Mouse (Mus musculus) frontal cortex, adult 2 months (tissue): ENCODE results near the gene 2310011J03Rik. TPM values are rescaled to one million over a fixed set of nuclear protein-coding genes. Genes with fewer than 3 reads are reported as not detected.
A peak's percentile ranks its signal among the peaks of the same experiment; 100 is the strongest.
"Not testable (repeated sequence)": the region's sequence is repeated elsewhere in the genome, so short reads cannot be mapped to it uniquely, and the experiment has no call there.

Experiments used
- DNase-seq, 2 experiments: peaks; one replicate each; pipeline ENCODE4 v3.0.0; 2022; ENCODE audit warnings: low spot score in 1 of 2; ENCODE audit errors: extremely low spot score in 1 of 2
- polyA plus RNA-seq: library from polyadenylated mRNA; depleted of rRNA; stranded (reverse); fragments of >200 nt; gene quantifications from 2 replicates; pipeline ENCODE4 v1.2.3, GENCODE M21; 2012; rRNA removed

2310011J03Rik gene
- 41.6 and 44.3 TPM in 2 replicates for polyA plus RNA-seq

DNA sequence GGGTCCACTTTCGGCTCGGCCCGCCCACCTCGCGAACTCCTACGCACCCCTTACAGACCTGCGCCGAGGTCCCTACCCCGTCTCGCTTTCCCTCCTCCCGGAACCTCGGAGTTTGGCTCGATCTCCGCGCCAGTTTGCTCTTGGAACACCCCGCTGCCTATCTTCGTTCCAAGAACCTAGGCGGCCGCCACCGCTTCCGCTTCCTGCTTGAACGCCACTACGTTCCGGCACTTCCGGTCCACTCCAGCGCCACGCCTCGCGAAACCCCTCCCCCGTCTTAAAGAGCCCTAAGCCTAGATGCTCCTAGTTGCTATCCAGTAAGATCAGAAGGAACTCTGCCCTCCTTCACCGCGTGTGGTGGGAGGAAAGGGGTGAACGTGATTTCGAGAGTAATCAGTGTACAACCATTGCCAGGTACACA is at the start of gene 2310011J03Rik:
TSS of gene 2310011J03Rik (minus strand) at position 198 of the 421 bp plus-strand sequence.
- DNase-seq, result peak; percentile 89 to 96

DNA sequence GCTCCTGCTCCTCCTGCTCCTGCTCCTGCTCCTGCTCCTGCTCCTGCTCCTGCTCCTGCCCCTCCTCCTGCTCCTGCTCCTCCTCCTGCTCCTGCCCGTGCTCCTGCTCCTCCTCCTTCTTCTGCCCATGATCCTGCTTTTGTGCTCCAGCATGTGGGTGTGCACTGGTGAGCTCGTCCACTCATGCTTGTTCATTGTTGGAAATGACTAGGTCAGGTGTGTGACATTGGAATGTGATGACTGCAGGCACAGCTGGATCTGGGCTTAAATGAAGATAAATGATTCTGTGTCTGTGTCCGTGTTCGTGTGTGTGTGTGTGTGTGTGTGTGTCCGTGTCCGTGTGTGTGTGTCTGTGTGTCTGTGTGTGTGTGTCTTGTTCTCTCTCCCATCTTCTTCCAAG is 48.1 kb upstream of the 2310011J03Rik start:
- no peak for DNase-seq

DNA sequence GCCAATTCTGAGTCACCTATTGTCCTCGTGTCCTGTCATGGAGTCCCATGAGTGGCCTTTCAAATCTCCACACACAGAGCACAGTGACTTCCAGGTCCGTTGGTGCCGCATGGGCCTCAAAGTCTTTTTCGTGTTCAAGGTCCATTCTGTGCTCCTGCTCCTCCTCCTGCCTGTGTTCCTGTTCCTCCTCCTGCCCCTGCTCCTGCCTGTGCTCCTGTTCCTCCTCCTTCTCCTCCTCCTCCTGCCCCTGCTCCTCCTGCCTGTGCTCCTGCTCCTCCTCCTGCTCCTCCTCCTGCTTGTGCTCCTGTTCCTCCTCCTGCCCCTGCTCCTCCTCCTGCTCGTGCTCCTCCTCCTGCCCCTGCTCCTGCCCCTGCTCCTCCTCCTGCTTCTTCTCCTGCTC is 47.6 kb upstream of the 2310011J03Rik start:
- DNase-seq, result no peak

DNA sequence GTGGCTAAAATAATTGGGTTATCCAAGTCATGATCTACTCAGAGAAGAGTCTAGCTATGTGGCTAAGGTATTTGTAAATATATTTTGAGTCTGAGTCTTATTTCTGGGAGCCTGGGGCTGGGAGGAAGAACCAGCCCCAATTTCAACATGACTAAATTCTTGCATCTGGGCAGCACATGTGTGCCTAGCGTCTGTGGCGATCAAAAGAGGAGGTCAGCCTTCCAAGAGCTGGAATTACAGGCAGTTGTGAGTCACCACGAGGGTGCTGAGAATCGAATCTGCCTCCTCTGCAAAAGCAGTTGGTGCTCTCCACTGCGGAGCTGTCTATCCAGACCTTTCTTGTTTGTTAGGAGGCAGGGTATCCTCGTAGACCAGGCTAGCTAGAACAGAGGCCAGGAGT is 45.4 kb upstream of the 2310011J03Rik start:
- no peak for DNase-seq

DNA sequence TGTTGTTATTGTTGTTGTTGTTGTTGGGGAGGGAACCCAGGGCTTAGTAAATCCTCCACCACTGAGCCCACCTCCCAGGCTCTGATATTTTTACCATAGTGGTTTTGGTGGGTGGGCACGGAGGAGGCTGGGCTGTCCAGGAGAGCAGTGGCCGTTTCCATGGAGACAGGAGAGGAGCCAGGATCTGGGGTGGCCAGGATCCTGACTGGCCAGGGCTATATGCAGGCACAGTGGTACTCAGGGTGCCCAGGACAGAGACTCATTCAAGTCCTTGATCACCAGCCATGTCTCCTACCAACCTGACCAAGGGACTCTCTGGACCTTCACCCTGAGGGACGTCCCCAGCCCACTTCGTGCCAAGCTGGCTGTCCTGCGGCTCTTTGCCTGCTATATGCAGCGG is 43.4 kb upstream of the 2310011J03Rik start:
- DNase-seq, result no peak

DNA sequence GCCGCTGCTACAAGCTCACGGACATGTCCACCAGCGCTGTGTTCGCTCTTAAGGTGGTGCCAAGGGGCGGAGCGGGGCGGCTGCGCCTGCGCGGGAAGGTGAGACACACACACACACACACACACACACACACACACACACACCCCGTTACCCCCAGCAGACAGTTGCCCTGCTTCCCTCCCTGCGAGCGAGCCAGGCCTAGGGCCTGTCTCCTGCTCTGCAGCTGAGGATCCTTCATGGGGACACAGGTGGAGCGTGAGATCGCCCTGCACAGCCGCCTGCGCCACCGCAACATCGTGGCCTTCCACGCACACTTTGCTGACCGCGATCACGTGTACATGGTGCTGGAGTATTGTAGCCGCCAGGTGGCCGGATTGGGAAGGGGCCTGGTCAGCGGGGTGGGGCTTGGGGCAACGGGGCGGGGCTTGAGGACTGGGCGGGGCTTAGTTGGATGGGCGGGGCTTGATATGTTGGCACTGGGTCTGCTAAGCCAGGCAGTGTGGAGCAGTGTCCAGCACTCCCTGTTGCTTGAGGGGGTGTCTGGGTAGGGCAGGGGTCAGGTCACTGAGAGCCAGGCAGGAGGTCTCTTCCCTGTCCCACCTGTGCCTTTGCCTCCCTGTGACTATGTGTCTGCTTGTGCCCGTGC is 37.8 kb upstream of the 2310011J03Rik start:
- no peak for DNase-seq

DNA sequence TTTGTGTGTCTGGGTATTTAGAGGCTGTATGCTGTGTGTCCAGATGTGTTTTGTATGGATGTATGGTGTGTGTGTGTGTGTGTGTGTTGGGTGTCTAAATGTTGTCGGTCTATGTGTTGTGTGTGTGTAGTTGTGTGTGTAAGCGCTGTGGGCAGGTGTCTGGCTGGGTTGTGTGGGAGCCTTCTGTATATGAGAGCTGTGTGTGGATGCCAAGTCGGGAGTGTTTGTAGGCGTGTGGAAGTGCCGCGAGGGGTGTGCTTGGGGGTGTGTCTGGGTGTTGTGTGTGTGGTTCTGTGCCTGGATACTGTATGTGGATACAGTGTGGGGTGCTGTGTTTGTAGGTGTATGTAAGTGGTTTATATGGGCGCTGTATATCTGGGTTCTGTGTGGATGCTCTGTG is 37.0 kb upstream of the 2310011J03Rik start:
- DNase-seq, result no peak

DNA sequence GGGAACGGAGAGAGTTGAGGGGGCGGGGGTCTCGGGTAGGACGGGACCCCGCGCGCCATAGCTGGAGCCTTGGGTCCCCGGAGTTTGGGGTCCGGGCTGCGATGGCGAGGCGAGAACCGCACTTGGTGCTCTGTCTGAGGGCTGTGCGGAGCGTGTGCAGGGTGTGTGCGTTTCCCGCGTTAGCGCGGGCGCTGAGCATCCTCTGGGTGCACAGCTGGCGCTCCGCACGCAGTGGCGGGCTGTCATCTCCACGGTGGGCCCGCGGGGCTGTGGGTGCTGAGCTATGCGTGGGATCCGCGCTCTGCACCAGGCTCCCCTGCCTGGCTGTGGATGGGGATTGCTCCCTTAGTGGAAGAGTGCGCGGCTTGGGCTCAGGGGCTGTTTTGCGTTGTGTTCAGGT is 36.4 kb upstream of the 2310011J03Rik start:
- DNase-seq, result no peak

DNA sequence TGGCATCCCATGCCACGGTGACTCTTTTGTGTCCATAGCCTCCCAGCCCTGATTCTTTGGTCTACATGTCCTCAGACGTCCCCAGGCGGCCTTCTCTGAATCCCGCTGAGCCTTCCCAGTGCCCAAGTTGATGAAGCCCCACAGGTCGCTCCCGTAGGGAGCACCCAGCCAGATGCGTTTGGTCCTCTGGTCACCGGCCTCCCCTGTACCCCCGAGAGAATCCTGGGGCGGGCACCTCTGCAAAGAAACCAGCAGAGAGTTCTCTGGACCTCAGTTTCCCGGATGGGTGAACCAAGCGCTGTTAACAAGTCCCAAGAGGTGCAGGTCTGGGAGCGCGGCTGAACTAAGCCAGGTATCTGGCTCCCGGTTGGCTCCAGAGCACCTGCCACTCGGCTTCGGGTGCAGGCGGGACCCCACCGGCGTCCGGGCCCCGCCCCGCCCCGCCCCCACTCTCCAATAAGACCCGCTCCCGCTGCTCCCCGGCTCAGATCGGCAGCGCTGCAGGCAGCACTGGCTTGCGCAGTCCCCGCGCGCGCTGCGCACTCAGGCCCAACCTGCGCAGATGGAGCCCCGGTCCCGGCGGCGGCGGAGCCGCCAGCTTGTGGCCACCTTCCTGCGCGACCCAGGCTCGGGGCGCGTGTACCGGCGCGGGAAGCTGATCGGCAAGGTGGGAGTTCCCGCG is 35.8 kb upstream of the 2310011J03Rik start, which contains the start of gene Plk5:
TSS of gene Plk5 (plus strand) at position 459 of the 682 bp plus-strand sequence.
- no peak for DNase-seq

DNA sequence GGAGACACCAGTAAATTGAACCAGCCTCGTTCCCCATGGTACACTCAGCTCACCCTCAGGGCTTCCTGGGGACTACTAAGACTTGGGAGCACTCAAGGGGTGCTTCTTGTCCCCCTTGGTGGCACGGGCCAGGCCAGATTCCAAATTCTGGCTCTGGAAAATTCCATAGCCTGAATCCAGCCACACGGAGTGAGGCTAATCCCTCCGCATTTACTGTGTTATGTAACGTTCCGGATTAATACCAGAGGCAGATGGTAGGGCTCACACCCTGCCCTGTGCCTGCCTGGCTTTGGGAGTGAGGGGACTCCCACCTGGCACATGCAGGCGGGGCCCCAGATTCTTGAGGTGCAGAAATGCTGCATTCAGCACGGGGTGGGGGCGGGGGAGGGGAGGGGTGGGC is 35.1 kb upstream of the 2310011J03Rik start:
- DNase-seq, result no peak

DNA sequence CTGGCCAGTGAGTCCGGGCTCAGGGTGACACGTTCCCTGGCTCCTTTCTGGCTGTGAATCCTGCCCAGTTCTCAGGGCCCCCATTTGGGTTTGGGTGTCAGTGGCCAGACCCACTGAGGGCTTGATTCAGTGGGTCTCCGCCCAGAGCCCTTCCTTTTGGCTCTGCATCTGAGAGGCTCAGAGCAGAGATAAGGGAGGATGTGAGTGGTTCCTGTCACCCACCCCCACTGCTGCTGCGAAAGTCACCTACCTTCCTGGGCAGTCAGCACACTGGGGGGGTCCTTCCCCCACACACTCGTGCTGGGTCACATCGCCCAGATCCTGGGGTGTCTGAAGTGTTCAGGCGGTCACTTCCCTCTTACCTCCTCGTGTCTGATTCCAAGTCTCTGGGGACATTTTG is 32.4 kb upstream of the 2310011J03Rik start:
- no peak for DNase-seq

DNA sequence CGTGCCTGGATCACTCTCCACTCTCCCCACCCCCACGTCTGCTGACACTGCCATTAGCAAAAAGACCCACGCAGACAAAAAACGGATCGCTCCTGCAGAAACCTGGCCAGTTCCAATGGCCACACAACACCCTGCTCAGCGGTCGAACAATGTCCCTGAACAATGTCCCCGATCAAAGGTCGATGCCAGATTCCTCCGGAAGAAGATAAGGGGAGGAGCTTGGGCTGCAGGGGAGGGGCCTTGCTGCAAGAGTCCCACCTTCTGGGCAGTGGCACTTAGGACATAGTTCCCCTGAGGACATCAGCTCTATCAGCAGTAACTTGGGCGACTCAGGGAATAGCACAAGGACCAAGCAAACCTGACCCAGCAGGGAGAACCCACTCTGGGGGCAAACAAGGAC is 31.6 kb upstream of the 2310011J03Rik start:
- no peak for DNase-seq

DNA sequence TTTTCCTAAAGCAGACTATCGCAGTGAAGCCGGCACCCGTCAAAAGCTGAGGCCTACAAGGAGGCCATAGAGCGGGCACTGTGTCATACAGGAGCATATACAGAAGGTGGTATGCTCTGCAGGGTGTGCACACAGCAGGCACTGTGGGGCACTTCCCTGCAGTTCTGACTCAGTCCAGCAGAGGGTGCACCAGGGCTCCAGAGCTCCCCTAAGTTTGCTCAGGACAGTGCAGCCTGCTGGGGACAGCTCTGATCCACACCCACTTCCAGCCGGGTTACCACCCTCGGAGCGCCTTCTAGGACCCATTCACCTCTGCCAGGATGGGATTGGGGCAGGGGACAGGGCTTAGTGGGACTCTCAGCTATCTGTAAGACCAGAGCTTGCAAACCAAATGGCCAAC is 30.0 kb upstream of the 2310011J03Rik start:
- peak in 1 of 2 experiments; percentile 93 for DNase-seq

DNA sequence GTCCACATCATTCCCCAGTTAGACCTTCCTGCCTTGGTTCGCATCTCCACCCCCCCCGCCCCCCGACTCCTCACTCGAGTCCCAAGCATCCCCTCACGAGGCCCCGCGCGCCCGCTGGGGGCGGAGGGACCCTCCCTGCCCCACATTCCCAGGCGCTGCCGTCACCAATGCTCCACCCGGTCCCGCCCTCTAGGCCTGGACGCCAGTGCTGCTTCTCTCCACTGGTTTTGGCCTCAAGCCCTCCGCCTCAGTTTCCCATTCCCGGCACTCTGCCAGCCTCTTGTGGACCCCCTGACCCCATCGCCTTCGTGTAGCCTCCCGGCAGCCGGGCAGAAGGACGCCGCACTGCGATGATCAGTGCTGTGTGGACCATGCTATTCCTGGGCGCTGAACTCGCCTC is 28.6 kb upstream of the 2310011J03Rik start:
- no peak for DNase-seq

DNA sequence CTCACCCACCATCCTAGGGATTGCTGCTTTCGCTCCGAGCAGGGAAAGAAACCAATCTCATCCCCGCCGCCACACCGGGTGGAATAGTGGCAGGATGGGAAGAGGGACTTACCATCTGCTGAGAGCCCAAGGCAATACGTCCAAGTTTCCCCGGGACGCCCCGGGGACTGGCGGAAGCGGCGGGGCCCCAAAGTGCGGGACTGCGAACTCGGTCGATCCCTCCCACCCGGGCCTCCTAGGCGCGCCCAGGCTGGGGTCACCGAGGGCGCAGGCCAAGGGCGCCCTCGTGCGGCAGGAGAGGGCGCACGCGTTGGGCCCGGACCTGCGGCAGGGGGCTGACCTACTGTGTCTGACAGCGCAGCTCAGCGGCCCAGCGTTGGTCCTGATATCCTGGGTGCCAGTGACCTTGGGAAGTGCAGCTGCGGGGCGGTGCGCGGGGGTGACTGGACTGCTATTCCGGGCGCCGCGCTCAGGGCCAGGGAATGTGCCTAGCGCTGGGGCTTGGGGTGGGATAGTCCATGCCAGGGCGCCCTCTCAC is 28.0 kb upstream of the 2310011J03Rik start, which contains the start of gene Adamtsl5:
TSS of gene Adamtsl5 (minus strand) at position 169 of the 538 bp plus-strand sequence.
- DNase-seq, result no peak

DNA sequence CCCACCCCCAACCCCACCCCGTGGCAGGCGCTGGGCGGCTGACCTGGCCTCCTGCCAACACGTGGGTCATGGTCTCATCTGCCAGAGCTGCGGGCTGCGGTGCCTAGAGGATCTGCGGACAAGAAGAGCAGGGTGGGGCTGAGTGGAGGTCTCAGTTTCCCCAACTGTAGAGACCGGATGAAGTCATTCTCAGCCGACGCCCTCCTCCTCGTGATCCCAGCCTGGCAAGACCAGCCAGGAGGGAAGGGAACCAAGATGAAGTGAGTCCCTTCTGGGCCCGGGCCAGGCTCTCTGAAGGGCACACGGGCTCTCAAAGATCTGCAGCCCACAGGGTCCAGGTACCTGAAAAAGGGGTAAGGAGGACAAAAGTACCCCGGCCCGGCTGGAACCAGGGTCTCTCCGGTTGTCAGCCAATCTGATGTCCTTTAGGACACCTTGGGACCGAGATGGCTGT is 27.2 kb upstream of the 2310011J03Rik start:
- DNase-seq, result no peak

DNA sequence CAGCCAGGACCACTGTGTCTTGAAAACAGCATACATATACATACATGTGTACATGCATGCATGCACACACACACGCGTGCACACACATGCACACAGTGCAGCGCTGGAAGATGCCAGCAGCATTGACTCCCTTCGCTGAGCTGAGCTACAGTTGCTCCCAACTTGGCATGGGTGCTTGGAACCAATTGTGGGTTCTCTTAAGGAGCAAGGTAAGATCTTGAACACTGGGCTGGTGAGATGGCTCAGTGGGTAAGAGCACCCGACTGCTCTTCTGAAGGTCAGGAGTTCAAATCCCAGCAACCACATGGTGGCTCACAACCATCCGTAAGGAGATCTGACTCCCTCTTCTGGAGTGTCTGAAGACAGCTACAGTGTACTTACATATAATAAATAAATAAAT is 25.6 kb upstream of the 2310011J03Rik start:
- not testable (repeated sequence) for DNase-seq

DNA sequence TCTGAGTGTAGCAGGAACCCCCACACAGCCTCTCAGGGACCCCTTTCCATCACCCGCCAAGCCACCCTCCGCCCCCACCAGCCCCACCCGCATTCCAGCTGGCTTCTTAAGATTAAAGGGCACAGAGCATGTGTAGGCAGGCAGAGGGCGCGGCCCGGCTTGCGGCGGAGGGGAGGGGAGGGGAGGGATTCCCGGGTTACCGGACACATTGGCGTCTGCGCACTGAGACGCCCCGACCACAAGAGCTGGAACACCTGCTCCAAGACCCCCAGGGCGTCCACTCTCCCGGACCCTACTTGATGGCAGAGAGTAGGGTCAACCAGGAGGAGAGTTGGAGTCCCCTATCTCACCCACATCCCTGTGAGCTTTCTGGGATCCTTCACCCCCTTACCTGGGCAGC is 24.8 kb upstream of the 2310011J03Rik start:
- DNase-seq, result no peak

DNA sequence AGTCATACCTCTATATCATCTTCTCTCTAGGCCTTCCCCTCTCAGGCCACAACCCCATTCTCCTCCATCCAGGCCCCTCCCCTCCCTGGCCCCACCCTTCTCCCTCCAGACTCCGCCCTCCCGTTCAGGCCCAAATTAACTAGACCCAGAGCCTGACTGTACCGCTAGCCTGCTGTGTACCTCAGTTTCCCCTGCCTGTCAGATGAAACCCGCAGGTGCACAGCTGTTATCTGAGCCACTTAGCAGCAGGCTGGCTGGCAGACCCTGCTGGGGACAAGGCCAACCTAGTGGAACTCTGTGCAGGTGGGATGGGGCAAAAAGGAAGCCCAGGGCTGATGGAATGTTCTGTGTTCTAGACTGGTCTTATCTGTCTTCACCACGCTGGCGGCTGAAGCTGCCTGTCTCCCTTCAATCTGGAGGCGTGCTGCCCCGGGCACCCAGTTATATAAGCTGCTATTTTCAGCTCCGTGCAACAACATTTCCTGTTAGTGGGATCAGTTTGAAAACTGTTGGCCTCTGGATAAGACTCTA is 23.9 kb upstream of the 2310011J03Rik start:
- peak in 1 of 2 experiments; percentile 62 for DNase-seq

DNA sequence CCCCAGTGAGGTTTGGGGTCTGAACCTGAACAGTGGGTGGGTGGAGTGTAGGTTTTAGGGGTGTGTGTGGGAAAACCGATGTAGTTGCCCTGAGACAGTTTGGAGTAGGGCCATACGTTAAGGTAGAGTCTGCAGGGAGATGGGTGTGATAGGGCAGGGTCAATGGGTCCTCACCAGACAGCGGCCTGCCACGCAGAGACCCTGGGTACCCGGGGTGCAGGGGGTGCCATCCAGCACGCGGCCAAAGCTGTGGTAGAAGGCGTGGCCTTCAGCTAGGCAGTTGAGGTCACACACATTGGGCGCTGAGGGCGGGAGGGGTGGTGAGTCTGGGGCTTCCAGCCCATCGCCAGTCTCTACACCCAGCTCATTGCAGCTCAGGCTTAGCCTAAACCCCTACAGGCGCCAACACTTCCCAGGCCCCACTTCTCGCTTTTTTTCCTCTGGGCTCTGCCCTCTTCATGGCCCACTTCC is 23.1 kb upstream of the 2310011J03Rik start:
- no peak for DNase-seq

DNA sequence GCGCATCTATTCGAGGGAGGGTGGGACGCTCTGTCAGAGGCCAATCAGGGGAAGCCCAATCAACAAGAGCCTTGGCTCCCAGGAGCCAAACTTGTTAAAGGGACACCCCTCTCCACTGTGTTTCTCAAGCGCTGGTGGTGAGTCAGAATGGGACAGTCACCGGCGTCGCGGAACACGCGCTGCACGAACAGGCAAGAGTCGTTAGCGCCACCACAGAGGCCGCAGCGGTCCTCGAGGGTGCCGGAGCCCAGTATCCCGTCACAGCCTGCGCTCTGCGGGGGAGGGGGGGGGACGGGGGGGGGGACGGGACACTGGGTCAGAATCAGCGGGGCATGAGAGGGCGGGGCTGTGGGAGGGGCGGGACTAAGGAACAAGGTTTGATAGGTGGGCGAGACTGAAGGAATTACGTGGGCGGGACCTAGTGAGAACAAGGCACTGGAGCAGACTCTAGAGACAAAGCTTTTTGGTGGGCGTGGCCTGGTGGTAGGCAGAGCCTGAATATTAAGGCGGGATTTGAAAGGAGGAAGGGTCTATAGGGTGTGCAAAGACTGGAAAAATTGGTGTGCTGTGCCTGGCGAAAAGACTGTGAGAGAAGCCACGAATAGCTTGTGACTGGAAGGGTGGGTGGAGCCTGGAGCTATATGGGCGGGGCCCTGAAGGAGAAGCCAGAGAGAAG is 22.6 kb upstream of the 2310011J03Rik start:
- peak in 1 of 2 experiments; percentile 66 for DNase-seq
